Comparison of ENCODE assay signal across 16 mouse cellular contexts in the genomic region with DNA sequence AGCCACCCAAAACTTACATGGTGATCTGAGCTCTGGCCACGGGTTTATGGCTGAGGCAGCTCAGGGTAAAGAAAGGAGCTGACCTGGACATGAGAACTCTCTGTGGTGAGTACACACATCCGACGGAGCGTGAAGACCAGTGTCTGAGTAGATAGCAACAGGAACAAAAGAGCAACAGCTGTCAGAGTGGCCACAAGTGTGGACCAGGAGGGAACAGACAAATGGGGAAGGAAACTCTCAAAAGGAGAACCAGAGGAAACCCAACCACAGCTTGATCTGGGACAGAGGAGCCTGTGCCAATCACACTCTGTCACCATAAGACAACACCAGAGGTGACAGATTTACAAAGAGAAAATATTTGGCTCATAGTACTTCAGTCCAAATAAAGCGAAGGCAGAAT. TPM values are rescaled to one million over a fixed set of nuclear protein-coding genes. Genes with fewer than 3 reads are reported as not detected.
A peak's percentile ranks its signal among the peaks of the same experiment; 100 is the strongest.
DNase-seq lines count a peak whose midpoint lies in the region; ATAC-seq and TF ChIP-seq lines count a peak whose summit lies in the region.
"Had no signal": no experiment of that assay in that cellular context is flagged by ENCODE, and none has a peak within 500 bp of the region (broad histone marks: within the 10 kb centered on the region; RNA-seq: fewer than 3 reads in every experiment).

No protein-coding gene starts in this region.

- no peaks in the 10 kb centered on the region; the same call in 1 of the 2 replicates for H3K4me1 ChIP-seq in thymus, adult 2 months (replicated peaks; ENCODE audit: control insufficient read depth, insufficient read depth, low read length)

- WGBS in thymus, adult 2 months, result 31% methylated on average over 5 of the region's 5 CpGs

- H3K27ac ChIP-seq in thymus, adult 2 months (ENCODE audit: control insufficient read depth, insufficient read depth, low read length), result no peak overlapping the region
- H3K27ac ChIP-seq: embryonic facial prominence, embryonic 15.5 days; heart, embryonic 15.5 days; kidney, embryonic 15.5 days; limb, embryonic 13.5 days had no signal

- H3K36me3 ChIP-seq in thymus, adult 2 months (ENCODE audit: control insufficient read depth, insufficient read depth, low read length), result no peaks in the 10 kb centered on the region
- H3K36me3 ChIP-seq: embryonic facial prominence, embryonic 15.5 days; heart, embryonic 15.5 days; kidney, embryonic 15.5 days; limb, embryonic 13.5 days had no signal

- H3K4me3 ChIP-seq in thymus, adult 2 months (ENCODE audit: control insufficient read depth, insufficient read depth, low read length), result no peak overlapping the region
- H3K4me3 ChIP-seq: embryonic facial prominence, embryonic 15.5 days; heart, embryonic 15.5 days; kidney, embryonic 15.5 days; limb, embryonic 13.5 days had no signal

- ATAC-seq in neutrophil, adult 5-6 weeks (ENCODE audit: extremely low read depth, insufficient number of reproducible peaks, low FRiP score, poor library complexity, severe bottlenecking), result peak; percentile 68
- ATAC-seq: forebrain, embryonic 14.5 days; hindbrain, embryonic 16.5 days had no signal

- peak; percentile 38 to 59 for DNase-seq in heart, adult 9 months (ENCODE audit: low spot score in 2 of 2)
- no peak for DNase-seq in heart, postnatal 10 days
- DNase-seq in lung, postnatal 36 days, result peak; percentile 51
- DNase-seq in lung, postnatal 10 days, result no peak
- DNase-seq in c-Kit-positive CD71-negative TER-119-negative erythroid progenitor cells, embryonic 14.5 days (ENCODE audit: low read depth), result peak; percentile 53
- no peak for DNase-seq in thymus, adult 2 months
- no peak for DNase-seq in thymus, postnatal 14 days
- DNase-seq: cerebellum, postnatal 25 days; right cerebral cortex, postnatal 4 days had no signal

- no peak for TF ChIP-seq CTCF in thymus, adult 2 months (IDR thresholded peaks at IDR 0.05; ENCODE audit: borderline replicate concordance, control insufficient read depth, extremely low read depth, insufficient read depth, low read length, poor library complexity)

- H3K27me3 ChIP-seq in thymus, adult 2 months (ENCODE audit: control insufficient read depth, insufficient read depth, low read length), result no peaks in the 10 kb centered on the region
- H3K27me3 ChIP-seq: embryonic facial prominence, embryonic 15.5 days; heart, embryonic 15.5 days; kidney, embryonic 15.5 days; limb, embryonic 13.5 days had no signal

- intact Hi-C loops in heart, postnatal 10 days (cut with DNase I), result no loop called here

- TF ChIP-seq POLR2A in thymus, adult 2 months (IDR thresholded peaks at IDR 0.05; ENCODE audit: control insufficient read depth, extremely low read depth, insufficient read depth, low read length, poor library complexity), result no peak

RNA-seq across cellular contexts. Expression of a gene that starts 17.9 kb away (rescaled TPM):
- 1 to 10 TPM; 6.7 to 9.0 TPM for total RNA-seq in heart, postnatal 10 days (2021)
- total RNA-seq in neutrophil, adult 5-6 weeks (2017), result 11.9 and 13.8 TPM in 2 replicates
- polyA plus RNA-seq in thymus, adult 2 months (2012; rRNA removed), result 18.8 and 20.4 TPM in 2 replicates

Comparison
In these comparisons a context has a peak if more than half of its experiments do, and no peak if none do; other contexts are left out.
1. DNase-seq: peak in heart, adult 9 months (2 of 2), lung, postnatal 36 days (single experiment) and c-Kit-positive CD71-negative TER-119-negative erythroid progenitor cells, embryonic 14.5 days (single experiment); none in heart, postnatal 10 days (0 of 2), lung, postnatal 10 days (single experiment), thymus, adult 2 months (single experiment) and thymus, postnatal 14 days (single experiment).